Mouse (Mus musculus) erythroblast, embryonic 14.5 days (primary cell): ENCODE measurements around the gene Selenop.

ENCODE experiments used
- GATA1 ChIP-seq: IDR thresholded peaks from 2 replicates; pipeline ENCODE4 v1.6.1; 2012; ENCODE audit warnings: low read length, inconsistent platforms, mixed read lengths
- TAL1 ChIP-seq: IDR thresholded peaks from 3 replicates; pipeline ENCODE4 v1.6.1; 2012; ENCODE audit warnings: low read length, inconsistent platforms, mixed read lengths

DNA sequence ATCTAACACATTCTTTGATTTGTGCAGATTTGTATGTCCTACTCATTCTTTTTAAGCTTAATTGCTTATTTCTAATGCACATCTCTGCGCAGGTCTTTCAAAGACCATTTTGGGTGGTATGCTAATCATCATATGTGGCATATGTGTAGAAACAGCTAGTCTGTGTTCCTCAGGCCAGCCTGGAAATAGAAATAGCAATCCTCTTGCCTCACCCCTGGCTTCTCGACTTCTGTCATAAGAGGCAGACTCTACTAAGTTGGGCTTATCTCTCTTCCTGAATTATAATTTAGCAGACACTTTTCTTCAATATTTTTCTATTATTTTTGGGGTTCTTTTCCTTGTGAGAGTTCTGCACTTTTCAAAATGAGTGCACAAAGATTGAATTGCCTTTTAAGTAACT, 17.7 kb upstream of the Selenop start:
- TF ChIP-seq GATA1 (no peak), TAL1 (no peak)
